Mouse (Mus musculus) megakaryocyte, embryonic 14.5 days (primary cell): ENCODE measurements around the gene Dcx. TPM values are rescaled to one million over a fixed set of nuclear protein-coding genes. Genes with fewer than 3 reads are reported as not detected.

ENCODE experiments used
- H3K27me3 ChIP-seq: replicated peaks from 2 replicates; pipeline ENCODE3; 2012; ENCODE audit warnings: inconsistent platforms
- H3K36me3 ChIP-seq: replicated peaks from 2 replicates; pipeline ENCODE3; 2012; ENCODE audit warnings: low read length, inconsistent platforms, mixed read lengths
- H3K4me1 ChIP-seq: 2 replicates; pipeline ENCODE4 v1.6.1; 2012; ENCODE audit warnings: inconsistent platforms
- H3K4me3 ChIP-seq: replicated peaks from 2 replicates; pipeline ENCODE3; 2012; ENCODE audit warnings: moderate library complexity, mild to moderate bottlenecking, inconsistent platforms
- H3K9me3 ChIP-seq: 2 replicates; pipeline ENCODE4 v1.6.1; 2012; ENCODE audit warnings: inconsistent platforms
- FLI1 ChIP-seq: IDR thresholded peaks from 2 replicates; pipeline ENCODE4 v1.6.1; 2012; ENCODE audit warnings: low read length, inconsistent platforms, mixed read lengths
- GATA1 ChIP-seq: IDR thresholded peaks from 3 replicates; pipeline ENCODE4 v1.6.1; 2012; ENCODE audit warnings: mixed read lengths, low read length, inconsistent platforms, borderline replicate concordance
- polyA plus RNA-seq: library from polyadenylated mRNA; stranded (reverse); fragments of >175 nt; gene quantifications from 2 replicates; pipeline ENCODE4 v1.2.3, GENCODE M21; 2012; ENCODE audit warnings: low replicate concordance; ENCODE audit not compliant: insufficient read depth

Gene Dcx
- polyA plus RNA-seq, 1 experiment = not detected

GRCm38 (mm10) chrX:143897363-143898285, 35.5 kb downstream of the Dcx start:
- Histone ChIP-seq H3K27me3 (peaks cover 6% of the 10 kb centered on the region), H3K4me1 (no peaks in the 10 kb centered on the region), H3K4me3 (no peak overlapping the region), H3K9me3 (no peaks in the 10 kb centered on the region), H3K36me3 (no peaks in the 10 kb centered on the region)
- TF ChIP-seq FLI1 (no peak), GATA1 (no peak)

DNA sequence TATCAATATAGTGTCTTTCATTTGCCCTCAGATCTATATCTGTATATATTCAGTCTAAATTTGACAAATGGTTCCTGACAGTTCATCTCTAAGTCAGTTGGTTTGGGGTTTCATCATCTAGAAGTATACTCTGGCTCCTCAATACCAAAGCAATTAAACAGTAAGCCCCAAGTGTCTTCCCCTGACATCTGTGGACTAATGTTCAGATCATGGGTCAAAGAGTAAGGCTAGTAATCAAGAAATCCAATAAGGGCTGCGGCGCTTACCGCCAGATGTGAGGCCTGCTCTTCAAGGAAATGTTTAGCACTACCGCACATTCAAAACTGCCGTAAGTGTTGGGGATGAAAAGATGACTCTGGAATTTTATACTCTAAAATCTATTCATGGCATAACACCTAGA, 36.2 kb downstream of the Dcx start:
- H3K4me3 ChIP-seq = no peak overlapping the region
- TF ChIP-seq GATA1 = no peak
- no peaks in the 10 kb centered on the region for H3K9me3 ChIP-seq
- H3K27me3 ChIP-seq = peaks cover 5% of the 10 kb centered on the region
- no peaks in the 10 kb centered on the region for H3K36me3 ChIP-seq
- H3K4me1 ChIP-seq = no peaks in the 10 kb centered on the region

GRCm38 (mm10) chrX:143893180-143893579, 39.9 kb downstream of the Dcx start:
- H3K36me3 ChIP-seq = no peaks in the 10 kb centered on the region
- no peaks in the 10 kb centered on the region for H3K9me3 ChIP-seq
- no peak overlapping the region for H3K4me3 ChIP-seq
- peaks cover 7% of the 10 kb centered on the region for H3K27me3 ChIP-seq
- TF ChIP-seq GATA1 (no peak), FLI1 (no peak)
- H3K4me1 ChIP-seq = no peaks in the 10 kb centered on the region

GRCm38 (mm10) chrX:143885765-143886164, 47.3 kb downstream of the Dcx start:
- no peak for TF ChIP-seq GATA1
- no peak for TF ChIP-seq FLI1
- H3K4me1 ChIP-seq = no peaks in the 10 kb centered on the region
- peaks cover 7% of the 10 kb centered on the region for H3K27me3 ChIP-seq
- no peak overlapping the region for H3K4me3 ChIP-seq
- 0 out of 2 replicates have a peak, but pooled peaks cover 3% of the 10 kb centered on the region for H3K9me3 ChIP-seq
- H3K36me3 ChIP-seq = no peaks in the 10 kb centered on the region

DNA sequence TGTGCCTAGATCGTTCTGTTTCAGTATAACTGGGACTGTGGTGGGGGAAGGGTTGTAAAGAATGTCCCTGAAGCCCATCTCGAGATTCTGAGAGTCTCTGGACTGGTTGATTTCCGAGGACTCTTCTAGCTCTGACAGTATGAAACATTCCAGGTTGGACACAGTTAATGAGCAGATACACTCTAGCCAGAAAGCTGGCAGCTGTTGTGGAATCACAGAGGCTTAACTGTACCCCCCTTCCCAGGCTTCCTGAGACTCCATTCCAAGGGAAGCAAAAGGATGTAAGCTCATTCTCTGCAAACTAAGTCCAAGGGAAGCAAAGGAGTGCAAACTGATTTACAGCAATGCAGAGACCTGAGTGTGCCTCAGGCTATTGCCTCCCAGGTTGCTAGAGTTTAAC, 48.2 kb downstream of the Dcx start:
- Histone ChIP-seq H3K4me1 (no peaks in the 10 kb centered on the region), H3K27me3 (peaks cover 7% of the 10 kb centered on the region), H3K4me3 (no peak overlapping the region), H3K9me3 (0 out of 2 replicates have a peak, but pooled peaks cover 3% of the 10 kb centered on the region), H3K36me3 (no peaks in the 10 kb centered on the region)
- TF ChIP-seq FLI1 (no peak), GATA1 (no peak)

DNA sequence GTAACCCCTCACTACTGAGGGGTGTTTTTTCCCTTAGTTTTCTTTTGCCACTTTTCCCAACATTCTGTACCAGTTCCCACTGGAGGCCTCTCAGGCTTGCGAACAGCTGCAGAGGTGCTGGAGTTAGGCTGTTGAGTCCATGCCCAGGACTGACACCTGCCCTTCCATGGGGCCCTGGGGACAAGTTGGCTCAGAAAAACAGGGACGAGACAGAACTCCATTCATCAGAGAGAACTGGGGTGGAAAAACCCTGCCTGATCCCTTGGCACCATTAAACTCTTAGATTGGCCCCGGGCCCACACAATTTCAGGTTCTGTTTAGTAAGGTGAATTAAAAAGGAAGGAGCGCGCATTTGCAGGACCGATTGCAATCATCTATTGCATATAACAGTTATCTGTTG, 48.8 kb downstream of the Dcx start:
- Histone ChIP-seq H3K36me3 (no peaks in the 10 kb centered on the region), H3K27me3 (peaks cover 7% of the 10 kb centered on the region), H3K4me1 (no peaks in the 10 kb centered on the region), H3K9me3 (0 out of 2 replicates have a peak, but pooled peaks cover 3% of the 10 kb centered on the region), H3K4me3 (no peak overlapping the region)
- no peak for TF ChIP-seq FLI1
- TF ChIP-seq GATA1 = no peak

- Histone ChIP-seq H3K27me3 (peaks cover 5% of the 10 kb centered on the region), H3K36me3 (no peaks in the 10 kb centered on the region), H3K9me3 (0 out of 2 replicates have a peak, but pooled peaks cover 3% of the 10 kb centered on the region), H3K4me3 (no peak overlapping the region), H3K4me1 (no peaks in the 10 kb centered on the region)
- TF ChIP-seq FLI1 (no peak), GATA1 (no peak)
Measured at GRCm38 (mm10) chrX:143881806-143882468, 51.2 kb downstream of the Dcx start.

DNA sequence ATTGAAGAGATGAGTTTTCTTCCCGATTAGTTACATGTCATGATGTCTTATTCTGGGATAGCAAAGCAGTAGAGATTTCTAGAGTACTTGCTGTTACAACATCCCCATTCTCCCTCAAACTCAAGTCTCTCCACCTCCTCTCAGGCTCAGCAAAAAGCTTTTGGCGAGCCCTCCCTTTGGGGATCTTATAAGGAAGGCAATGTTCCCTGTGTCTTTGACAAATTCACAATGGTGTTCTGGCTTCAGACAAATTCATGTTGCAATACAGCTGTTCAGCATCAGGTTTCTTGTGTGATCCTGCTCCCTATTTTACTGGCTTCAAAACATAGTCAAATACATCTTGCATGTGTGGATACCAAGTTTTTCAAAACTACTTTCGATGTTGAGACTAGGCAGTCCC, 53.5 kb downstream of the Dcx start:
- TF ChIP-seq FLI1 (no peak), GATA1 (no peak)
- peaks cover 6% of the 10 kb centered on the region for H3K27me3 ChIP-seq
- no peak overlapping the region for H3K4me3 ChIP-seq
- H3K4me1 ChIP-seq = no peaks in the 10 kb centered on the region
- H3K36me3 ChIP-seq = no peaks in the 10 kb centered on the region
- 0 out of 2 replicates have a peak, but pooled peaks cover 3% of the 10 kb centered on the region for H3K9me3 ChIP-seq

GRCm38 (mm10) chrX:143867129-143867664, 65.9 kb downstream of the Dcx start:
- peaks cover 6% of the 10 kb centered on the region for H3K27me3 ChIP-seq
- no peaks in the 10 kb centered on the region for H3K36me3 ChIP-seq
- no peaks in the 10 kb centered on the region for H3K9me3 ChIP-seq
- no peak overlapping the region for H3K4me3 ChIP-seq
- no peaks in the 10 kb centered on the region for H3K4me1 ChIP-seq
- no peak for TF ChIP-seq FLI1
- no peak for TF ChIP-seq GATA1

DNA sequence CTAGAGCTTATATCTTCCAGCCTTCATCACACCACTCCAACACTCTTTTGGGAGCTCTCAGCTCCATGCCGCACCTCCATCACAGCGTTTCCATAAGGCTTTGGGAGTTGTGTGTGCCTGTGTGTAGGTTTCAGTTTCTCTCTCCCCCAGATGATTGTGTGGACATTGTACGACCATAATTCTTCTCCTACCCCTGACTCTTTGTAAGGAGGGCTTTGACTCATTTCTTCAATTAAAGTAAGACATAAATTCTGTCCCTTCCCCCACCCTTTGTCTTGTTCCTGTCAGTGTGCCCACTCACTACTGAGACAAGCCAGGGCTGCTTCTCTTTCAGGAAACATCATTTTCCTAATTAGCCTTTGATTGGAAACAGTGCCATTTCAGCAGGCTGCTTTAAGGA, 81.8 kb downstream of the Dcx start:
- TF ChIP-seq GATA1 (no peak), FLI1 (no peak)
- H3K4me3 ChIP-seq = no peak overlapping the region
- peaks cover 10% of the 10 kb centered on the region for H3K27me3 ChIP-seq
- H3K9me3 ChIP-seq = no peaks in the 10 kb centered on the region
- no peaks in the 10 kb centered on the region for H3K4me1 ChIP-seq
- H3K36me3 ChIP-seq = no peaks in the 10 kb centered on the region
